Mouse (Mus musculus): ENCODE measurements around the gene Man2a1. TPM values are rescaled to one million over a fixed set of nuclear protein-coding genes. Genes with fewer than 3 reads are reported as not detected.

The Man2a1 gene
- polyA plus RNA-seq, 1 experiment from 2014 or later: 10.5 TPM

- H3K4me2 ChIP-seq (ENCODE audit: low read depth, low read length): no peak overlapping the region
- no peak overlapping the region for H3K9ac ChIP-seq (ENCODE audit: low read depth, low read length)
- no peak overlapping the region for H3K27ac ChIP-seq (replicated peaks; ENCODE audit: low read depth, low read length)
- H3K36me3 ChIP-seq (ENCODE audit: control insufficient read depth, insufficient read depth, low read length): no peaks in the 10 kb centered on the region
- H3K9me3 ChIP-seq (ENCODE audit: control insufficient read depth, low read length): no peaks in the 10 kb centered on the region
- ATAC-seq (ENCODE audit: low read depth) (no peak), DNase-seq (ENCODE audit: low spot score) (no peak)
- H3K4me1 ChIP-seq (ENCODE audit: control insufficient read depth, insufficient read depth, low read length): 0 out of 2 replicates have a peak, but pooled peaks cover 4% of the 10 kb centered on the region
- H3K4me3 ChIP-seq (ENCODE audit: low read depth, low read length): no peak overlapping the region
- WGBS: 80% methylated on average over 6 of the region's 6 CpGs
- H3K27me3 ChIP-seq (replicated peaks; ENCODE audit: control insufficient read depth, insufficient read depth, low read length): no peaks in the 10 kb centered on the region
Measured at GRCm38 (mm10) chr17:64615420-64615819, 14.9 kb downstream of the Man2a1 start.

- DNase-seq (ENCODE audit: low spot score): no peak
- WGBS: 71% methylated on average over 6 of the region's 6 CpGs
- Histone ChIP-seq H3K36me3 (ENCODE audit: control insufficient read depth, insufficient read depth, low read length) (no peaks in the 10 kb centered on the region), H3K4me1 (ENCODE audit: control insufficient read depth, insufficient read depth, low read length) (0 out of 2 replicates have a peak, but pooled peaks cover 1% of the 10 kb centered on the region), H3K9ac (ENCODE audit: low read depth, low read length) (no peak overlapping the region), H3K4me3 (ENCODE audit: low read depth, low read length) (no peak overlapping the region), H3K27ac (replicated peaks; ENCODE audit: low read depth, low read length) (no peak overlapping the region), H3K27me3 (replicated peaks; ENCODE audit: control insufficient read depth, insufficient read depth, low read length) (no peaks in the 10 kb centered on the region), H3K9me3 (ENCODE audit: control insufficient read depth, low read length) (no peaks in the 10 kb centered on the region), H3K4me2 (ENCODE audit: low read depth, low read length) (no peak overlapping the region)
- no peak for ATAC-seq (ENCODE audit: low read depth)
Measured at GRCm38 (mm10) chr17:64616259-64616658, 15.7 kb downstream of the Man2a1 start.

GRCm38 (mm10) chr17:64617838-64618237, 17.3 kb downstream of the Man2a1 start:
- WGBS: 83% methylated on average over 4 of the region's 4 CpGs
- Histone ChIP-seq H3K36me3 (ENCODE audit: control insufficient read depth, insufficient read depth, low read length) (no peaks in the 10 kb centered on the region), H3K9me3 (ENCODE audit: control insufficient read depth, low read length) (no peaks in the 10 kb centered on the region), H3K4me3 (ENCODE audit: low read depth, low read length) (no peak overlapping the region), H3K4me1 (ENCODE audit: control insufficient read depth, insufficient read depth, low read length) (no peaks in the 10 kb centered on the region), H3K9ac (ENCODE audit: low read depth, low read length) (no peak overlapping the region), H3K4me2 (ENCODE audit: low read depth, low read length) (no peak overlapping the region), H3K27ac (replicated peaks; ENCODE audit: low read depth, low read length) (no peak overlapping the region), H3K27me3 (replicated peaks; ENCODE audit: control insufficient read depth, insufficient read depth, low read length) (no peaks in the 10 kb centered on the region)
- ATAC-seq (ENCODE audit: low read depth) (no peak), DNase-seq (ENCODE audit: low spot score) (no peak)

- no peak for ATAC-seq (ENCODE audit: low read depth)
- Histone ChIP-seq H3K36me3 (ENCODE audit: control insufficient read depth, insufficient read depth, low read length) (no peaks in the 10 kb centered on the region), H3K27me3 (replicated peaks; ENCODE audit: control insufficient read depth, insufficient read depth, low read length) (no peaks in the 10 kb centered on the region), H3K4me2 (ENCODE audit: low read depth, low read length) (no peak overlapping the region), H3K9ac (ENCODE audit: low read depth, low read length) (no peak overlapping the region), H3K27ac (replicated peaks; ENCODE audit: low read depth, low read length) (no peak overlapping the region), H3K9me3 (ENCODE audit: control insufficient read depth, low read length) (no peaks in the 10 kb centered on the region), H3K4me3 (ENCODE audit: low read depth, low read length) (no peak overlapping the region), H3K4me1 (ENCODE audit: control insufficient read depth, insufficient read depth, low read length) (no peaks in the 10 kb centered on the region)
- 81% methylated on average over 4 of the region's 4 CpGs for WGBS
- DNase-seq (ENCODE audit: low spot score): no peak
Measured at GRCm38 (mm10) chr17:64618996-64619395, 18.5 kb downstream of the Man2a1 start.

- DNase-seq (ENCODE audit: low spot score): no peak
- Histone ChIP-seq H3K4me1 (ENCODE audit: control insufficient read depth, insufficient read depth, low read length) (no peaks in the 10 kb centered on the region), H3K36me3 (ENCODE audit: control insufficient read depth, insufficient read depth, low read length) (peaks cover 7% of the 10 kb centered on the region; the same call in 1 of the 2 replicates), H3K4me2 (ENCODE audit: low read depth, low read length) (no peak overlapping the region), H3K4me3 (ENCODE audit: low read depth, low read length) (no peak overlapping the region), H3K27ac (replicated peaks; ENCODE audit: low read depth, low read length) (no peak overlapping the region), H3K27me3 (replicated peaks; ENCODE audit: control insufficient read depth, insufficient read depth, low read length) (no peaks in the 10 kb centered on the region), H3K9ac (ENCODE audit: low read depth, low read length) (no peak overlapping the region), H3K9me3 (ENCODE audit: control insufficient read depth, low read length) (no peaks in the 10 kb centered on the region)
- no peak for ATAC-seq (ENCODE audit: low read depth)
- WGBS: 74% methylated on average over 9 of the region's 9 CpGs
Measured at GRCm38 (mm10) chr17:64620135-64620534, 19.6 kb downstream of the Man2a1 start.

- WGBS: 80% methylated on average over 3 of the region's 3 CpGs
- H3K4me1 ChIP-seq (ENCODE audit: control insufficient read depth, insufficient read depth, low read length): no peaks in the 10 kb centered on the region
- H3K4me2 ChIP-seq (ENCODE audit: low read depth, low read length): no peak overlapping the region
- H3K36me3 ChIP-seq (ENCODE audit: control insufficient read depth, insufficient read depth, low read length): peaks cover 12% of the 10 kb centered on the region
- ATAC-seq (ENCODE audit: low read depth): no peak
- H3K4me3 ChIP-seq (ENCODE audit: low read depth, low read length): no peak overlapping the region
- DNase-seq (ENCODE audit: low spot score): no peak
- H3K27ac ChIP-seq (replicated peaks; ENCODE audit: low read depth, low read length): no peak overlapping the region
- H3K27me3 ChIP-seq (replicated peaks; ENCODE audit: control insufficient read depth, insufficient read depth, low read length): no peaks in the 10 kb centered on the region
- no peak overlapping the region for H3K9ac ChIP-seq (ENCODE audit: low read depth, low read length)
- H3K9me3 ChIP-seq (ENCODE audit: control insufficient read depth, low read length): no peaks in the 10 kb centered on the region
Measured at GRCm38 (mm10) chr17:64620627-64621026, 20.1 kb downstream of the Man2a1 start.

GRCm38 (mm10) chr17:64621226-64621625, 20.7 kb downstream of the Man2a1 start:
- DNase-seq (ENCODE audit: low spot score) (no peak), ATAC-seq (ENCODE audit: low read depth) (no peak)
- no peak overlapping the region for H3K27ac ChIP-seq (replicated peaks; ENCODE audit: low read depth, low read length)
- WGBS: 74% methylated on average over 8 of the region's 8 CpGs
- no peak overlapping the region for H3K4me2 ChIP-seq (ENCODE audit: low read depth, low read length)
- no peaks in the 10 kb centered on the region for H3K9me3 ChIP-seq (ENCODE audit: control insufficient read depth, low read length)
- H3K9ac ChIP-seq (ENCODE audit: low read depth, low read length): no peak overlapping the region
- H3K27me3 ChIP-seq (replicated peaks; ENCODE audit: control insufficient read depth, insufficient read depth, low read length): no peaks in the 10 kb centered on the region
- peaks cover 16% of the 10 kb centered on the region for H3K36me3 ChIP-seq (ENCODE audit: control insufficient read depth, insufficient read depth, low read length)
- H3K4me3 ChIP-seq (ENCODE audit: low read depth, low read length): no peak overlapping the region
- no peaks in the 10 kb centered on the region for H3K4me1 ChIP-seq (ENCODE audit: control insufficient read depth, insufficient read depth, low read length)

GRCm38 (mm10) chr17:64621649-64622351, 21.3 kb downstream of the Man2a1 start:
- no peak for DNase-seq (ENCODE audit: low spot score)
- ATAC-seq (ENCODE audit: low read depth): no peak
- 84% methylated on average over 9 of the region's 9 CpGs for WGBS
- Histone ChIP-seq H3K4me3 (ENCODE audit: low read depth, low read length) (no peak overlapping the region), H3K27ac (replicated peaks; ENCODE audit: low read depth, low read length) (no peak overlapping the region), H3K9ac (ENCODE audit: low read depth, low read length) (no peak overlapping the region), H3K4me1 (ENCODE audit: control insufficient read depth, insufficient read depth, low read length) (no peaks in the 10 kb centered on the region), H3K27me3 (replicated peaks; ENCODE audit: control insufficient read depth, insufficient read depth, low read length) (no peaks in the 10 kb centered on the region), H3K9me3 (ENCODE audit: control insufficient read depth, low read length) (no peaks in the 10 kb centered on the region), H3K36me3 (ENCODE audit: control insufficient read depth, insufficient read depth, low read length) (peaks cover 22% of the 10 kb centered on the region), H3K4me2 (ENCODE audit: low read depth, low read length) (no peak overlapping the region)

GRCm38 (mm10) chr17:64622352-64622886, 21.9 kb downstream of the Man2a1 start:
- Histone ChIP-seq H3K4me3 (ENCODE audit: low read depth, low read length) (no peak overlapping the region), H3K4me1 (ENCODE audit: control insufficient read depth, insufficient read depth, low read length) (no peaks in the 10 kb centered on the region), H3K27me3 (replicated peaks; ENCODE audit: control insufficient read depth, insufficient read depth, low read length) (no peaks in the 10 kb centered on the region), H3K9ac (ENCODE audit: low read depth, low read length) (no peak overlapping the region), H3K4me2 (ENCODE audit: low read depth, low read length) (no peak overlapping the region), H3K9me3 (ENCODE audit: control insufficient read depth, low read length) (no peaks in the 10 kb centered on the region), H3K27ac (replicated peaks; ENCODE audit: low read depth, low read length) (no peak overlapping the region), H3K36me3 (ENCODE audit: control insufficient read depth, insufficient read depth, low read length) (peaks cover 23% of the 10 kb centered on the region)
- WGBS: 88% methylated on average over 11 of the region's 11 CpGs
- DNase-seq (ENCODE audit: low spot score) (peak; percentile 26), ATAC-seq (ENCODE audit: low read depth) (no peak)
